Mouse (Mus musculus) neural tube, embryonic 13.5 days (tissue): ENCODE measurements around the gene Shcbp1l. TPM values are rescaled to one million over a fixed set of nuclear protein-coding genes. Genes with fewer than 3 reads are reported as not detected.

ENCODE experiments used
- ATAC-seq: fragments of 200-750 bp; cut with Nextera tagmentation; 2 replicates; pipeline ENCODE4 v1.8.0; 2017; ENCODE audit warnings: low read depth, mild to moderate bottlenecking, moderate TSS enrichment, moderate library complexity
- H3K27ac ChIP-seq: fragments of 300-500 bp; sonication (generic); replicated peaks from 2 replicates; pipeline ENCODE4 v1.5.1; 2015; ENCODE audit warnings: moderate library complexity, mild to moderate bottlenecking, inconsistent platforms
- H3K27me3 ChIP-seq: fragments of 300-500 bp; sonication (generic); 2 replicates; pipeline ENCODE4 v1.6.1; 2015; ENCODE audit warnings: mild to moderate bottlenecking, inconsistent platforms
- H3K36me3 ChIP-seq: fragments of 300-500 bp; sonication (generic); 2 replicates; pipeline ENCODE4 v1.6.1; 2015; ENCODE audit warnings: mild to moderate bottlenecking, inconsistent platforms
- H3K4me1 ChIP-seq: fragments of 300-500 bp; sonication (generic); replicated peaks from 2 replicates; pipeline ENCODE4 v1.6.1; 2015; ENCODE audit warnings: inconsistent platforms
- H3K4me2 ChIP-seq: fragments of 300-500 bp; sonication (generic); 2 replicates; pipeline ENCODE4 v1.6.1; 2015; ENCODE audit warnings: inconsistent platforms, mild to moderate bottlenecking, moderate library complexity
- H3K4me3 ChIP-seq: fragments of 300-500 bp; sonication (generic); 2 replicates; pipeline ENCODE4 v1.5.1; 2015; ENCODE audit warnings: mild to moderate bottlenecking, inconsistent platforms
- H3K9ac ChIP-seq: fragments of 300-500 bp; sonication (generic); 2 replicates; pipeline ENCODE4 v1.6.1; 2015; ENCODE audit warnings: moderate library complexity, mild to moderate bottlenecking, inconsistent platforms
- H3K9me3 ChIP-seq: fragments of 300-500 bp; sonication (generic); 2 replicates; pipeline ENCODE4 v1.6.1; 2016; ENCODE audit warnings: inconsistent platforms
- WGBS: fragments of 180-500 bp; shearing (Covaris S2); methylation state at CpG from one replicate; pipeline ENCODE4 v1.1.7; 2015; 5-methylcytosine and 5-hydroxymethylcytosine counted together
- polyA plus RNA-seq: library from polyadenylated mRNA; unstranded; fragments of >200 nt; fragmentation: Nextera tagmentation; extraction: Ambion mirVana; gene quantifications from 2 replicates; pipeline ENCODE4 v1.2.1, GENCODE M21; 2015

The Shcbp1l gene
- polyA plus RNA-seq, 1 experiment from 2014 or later: 0.15 TPM

DNA sequence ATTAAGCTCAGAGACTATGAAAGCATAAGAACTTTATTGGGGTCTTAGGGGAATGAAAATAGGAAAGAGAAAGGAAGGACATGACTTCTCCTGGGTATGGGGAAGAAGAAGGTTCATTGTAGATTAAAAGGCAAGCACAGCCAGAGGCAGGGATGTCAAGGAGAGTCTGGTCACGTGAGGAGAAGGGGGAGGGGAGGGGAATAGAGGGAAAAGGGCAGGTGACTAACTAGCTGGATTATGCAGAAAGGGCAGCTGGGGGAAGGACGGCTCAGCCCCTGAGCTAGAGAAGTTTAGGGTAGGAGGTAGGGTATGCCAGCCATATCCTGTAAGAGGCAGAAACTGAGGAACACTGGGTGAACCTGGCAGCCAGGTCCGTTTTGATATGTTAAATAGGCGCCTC, 68.4 kb downstream of the Shcbp1l start:
- no peak overlapping the region for H3K4me2 ChIP-seq
- 23% methylated on average over 4 of the region's 4 CpGs for WGBS
- ATAC-seq: no peak
- H3K27me3 ChIP-seq: no peaks in the 10 kb centered on the region
- H3K27ac ChIP-seq: no peak overlapping the region
- H3K4me1 ChIP-seq: no peaks in the 10 kb centered on the region
- no peak overlapping the region for H3K9ac ChIP-seq
- no peak overlapping the region for H3K4me3 ChIP-seq
- H3K36me3 ChIP-seq: no peaks in the 10 kb centered on the region
- H3K9me3 ChIP-seq: no peaks in the 10 kb centered on the region

DNA sequence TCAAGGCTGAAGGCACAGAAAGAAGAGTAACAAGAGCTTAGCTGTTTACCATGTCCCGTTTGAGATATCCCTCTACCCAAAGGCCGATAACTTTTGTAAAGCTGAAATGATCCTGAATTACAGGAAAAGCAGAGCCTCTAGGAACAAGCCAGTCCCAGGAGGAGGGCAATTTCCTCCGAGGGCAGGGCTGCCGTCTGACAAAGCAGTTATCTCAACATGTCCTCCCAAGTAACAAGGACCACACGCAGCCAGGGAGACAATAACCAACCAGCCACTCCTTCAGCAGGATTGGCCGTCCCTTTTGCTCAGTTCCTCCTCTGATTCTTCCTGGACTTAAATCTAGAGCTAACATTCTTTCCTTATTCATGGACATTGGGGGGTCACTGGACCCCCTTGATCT, 69.0 kb downstream of the Shcbp1l start:
- H3K9ac ChIP-seq: no peak overlapping the region
- H3K4me2 ChIP-seq: no peak overlapping the region
- 26% methylated on average over 6 of the region's 6 CpGs for WGBS
- no peaks in the 10 kb centered on the region for H3K27me3 ChIP-seq
- H3K9me3 ChIP-seq: no peaks in the 10 kb centered on the region
- no peak for ATAC-seq
- H3K4me1 ChIP-seq: no peaks in the 10 kb centered on the region
- no peaks in the 10 kb centered on the region for H3K36me3 ChIP-seq
- no peak overlapping the region for H3K27ac ChIP-seq
- H3K4me3 ChIP-seq: no peak overlapping the region

DNA sequence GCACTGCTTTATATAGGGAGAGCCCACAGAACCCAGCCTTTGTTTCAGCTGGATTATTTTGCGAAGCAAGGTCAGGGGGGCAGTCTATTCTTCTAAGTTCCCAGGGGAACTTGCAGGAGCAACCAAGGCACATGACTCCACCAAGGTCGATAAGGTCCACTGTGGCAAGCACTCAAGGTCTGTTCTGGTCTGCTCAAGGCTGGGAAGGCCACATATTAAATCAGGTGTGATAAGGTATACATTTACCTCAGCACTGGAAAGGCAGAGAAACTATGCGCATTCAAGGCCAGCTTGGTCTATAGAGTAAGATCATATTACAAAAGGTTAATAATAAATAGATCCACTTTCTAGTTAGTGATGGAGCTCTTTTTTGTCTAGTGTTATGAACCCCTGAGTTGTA, 71.1 kb downstream of the Shcbp1l start:
- 75% methylated on average over 3 of the region's 3 CpGs for WGBS
- Histone ChIP-seq H3K36me3 (no peaks in the 10 kb centered on the region), H3K4me3 (no peak overlapping the region), H3K27ac (no peak overlapping the region), H3K4me1 (no peaks in the 10 kb centered on the region), H3K9me3 (no peaks in the 10 kb centered on the region), H3K4me2 (no peak overlapping the region), H3K27me3 (no peaks in the 10 kb centered on the region), H3K9ac (no peak overlapping the region)
- ATAC-seq: no peak

DNA sequence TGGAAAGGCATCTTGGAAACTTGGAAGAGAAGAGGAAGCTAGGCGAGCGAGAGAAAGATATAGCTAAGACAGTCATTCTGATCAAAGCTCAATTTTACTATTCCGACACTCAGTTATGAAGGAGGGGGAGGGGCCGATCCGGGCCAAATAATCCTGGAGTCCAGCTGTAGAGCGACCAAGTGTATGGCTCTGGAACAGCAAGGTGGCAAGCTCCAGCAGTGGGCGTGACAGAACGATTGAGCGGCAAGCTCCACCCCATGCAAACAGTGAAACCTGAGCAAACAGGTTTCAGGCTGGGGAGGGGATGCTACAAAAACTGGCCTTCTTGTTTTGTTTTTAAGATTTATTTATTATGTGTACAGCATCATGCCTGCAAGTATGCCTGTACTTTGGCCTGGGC, 75.1 kb downstream of the Shcbp1l start:
- Histone ChIP-seq H3K36me3 (no peaks in the 10 kb centered on the region), H3K27me3 (no peaks in the 10 kb centered on the region)

DNA sequence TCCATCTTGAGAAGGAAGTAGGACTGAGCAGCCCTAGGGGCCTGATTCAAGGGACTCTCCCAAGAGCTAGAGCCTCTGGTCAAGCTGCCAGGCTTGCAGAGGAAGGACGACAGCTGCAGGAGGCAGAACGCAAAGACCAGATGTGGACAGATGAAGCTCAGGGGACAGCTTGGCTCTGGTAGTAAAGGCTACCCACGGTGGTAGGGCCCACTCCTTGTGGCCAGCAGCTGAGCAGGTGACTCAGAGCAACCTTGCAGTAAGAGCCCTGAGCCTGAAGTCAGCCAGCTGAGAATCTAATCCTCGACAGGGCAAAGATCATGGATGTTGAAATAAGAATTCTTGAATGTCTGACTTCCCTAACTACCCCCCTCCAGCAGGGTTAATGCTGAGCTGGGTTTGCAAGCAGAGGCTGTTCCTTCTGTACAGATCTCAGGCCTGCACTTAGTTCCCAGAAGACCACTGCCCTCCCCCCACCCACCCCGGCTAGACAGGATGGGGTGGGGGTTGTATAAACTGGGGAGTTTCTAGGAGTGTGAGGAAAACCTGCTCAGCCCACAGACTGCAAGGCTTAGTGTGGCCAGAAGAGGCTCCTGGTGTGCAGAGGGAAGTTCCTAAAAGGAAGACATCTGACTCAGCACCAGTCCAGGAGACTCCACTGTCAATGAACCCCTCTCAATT, 76.8 kb downstream of the Shcbp1l start:
- Histone ChIP-seq H3K9ac (no peak overlapping the region), H3K4me1 (no peaks in the 10 kb centered on the region), H3K4me2 (no peak overlapping the region), H3K27me3 (no peaks in the 10 kb centered on the region), H3K9me3 (no peaks in the 10 kb centered on the region), H3K4me3 (no peak overlapping the region), H3K36me3 (no peaks in the 10 kb centered on the region), H3K27ac (no peak overlapping the region)
- WGBS: 66% methylated on average over 5 of the region's 5 CpGs
- no peak for ATAC-seq

More for the DNA sequence above, 75.1 kb downstream of the Shcbp1l start:
- no peak overlapping the region for H3K4me3 ChIP-seq
- no peaks in the 10 kb centered on the region for H3K4me1 ChIP-seq
- H3K27ac ChIP-seq: no peak overlapping the region
- no peaks in the 10 kb centered on the region for H3K9me3 ChIP-seq
- ATAC-seq: no peak
- no peak overlapping the region for H3K9ac ChIP-seq
- no peak overlapping the region for H3K4me2 ChIP-seq
- 92% methylated on average over 9 of the region's 9 CpGs for WGBS

Other genes with a start within 250 kb of the Shcbp1l start
- gene Lamc2, start 238.7 kb upstream of the Shcbp1l start, polyA plus RNA-seq: 0.92 and 1.1 TPM in 2 replicates
- gene Lamc1, start 92.4 kb upstream of the Shcbp1l start, polyA plus RNA-seq: 25.8 and 27.7 TPM in 2 replicates
- gene Dhx9, start 62.5 kb downstream of the Shcbp1l start, polyA plus RNA-seq: 33.8 and 38.7 TPM in 2 replicates
- 14.9 and 16.9 TPM in 2 replicates for gene Npl, start 124.9 kb downstream of the Shcbp1l start, polyA plus RNA-seq
- 16.9 and 17.2 TPM in 2 replicates for gene Rgs8, start 227.9 kb downstream of the Shcbp1l start, polyA plus RNA-seq